9 mouse cellular contexts compared by ENCODE assay signal in genomic region chr3:79542585-79542984, GRCm38 (mm10). TPM values are rescaled to one million over a fixed set of nuclear protein-coding genes. Genes with fewer than 3 reads are reported as not detected.
DNase-seq lines count a peak whose midpoint lies in the region; ATAC-seq and TF ChIP-seq lines count a peak whose summit lies in the region.
"Had no signal": no experiment of that assay in that cellular context is flagged by ENCODE, and none has a peak within 500 bp of the region (broad histone marks: within the 10 kb centered on the region; RNA-seq: fewer than 3 reads in every experiment).

No protein-coding gene starts in this region.

- H3K36me3 ChIP-seq in heart, embryonic 13.5 days: no peaks in the 10 kb centered on the region
- no peaks in the 10 kb centered on the region; the same call in 1 of the 2 replicates for H3K36me3 ChIP-seq in intestine, postnatal 0 days (ENCODE audit: control insufficient read depth, insufficient read depth)
- H3K36me3 ChIP-seq: limb, embryonic 13.5 days had no signal

- intact Hi-C loops in heart, postnatal 36 days (cut with DNase I): no loop called here
- intact Hi-C loops in left cerebral cortex, adult 2 months (cut with DNase I): no loop called here
- intact Hi-C loops in left cerebral cortex, postnatal 4 days (cut with DNase I): no loop called here

- WGBS in heart, embryonic 13.5 days: 24% methylated on average over 6 of the region's 6 CpGs
- WGBS in intestine, postnatal 0 days: 17% methylated on average over 6 of the region's 6 CpGs

- peaks cover 38% of the 10 kb centered on the region for H3K4me1 ChIP-seq in heart, embryonic 13.5 days
- 0 out of 2 replicates have a peak, but pooled peaks cover 5% of the 10 kb centered on the region for H3K4me1 ChIP-seq in intestine, postnatal 0 days (replicated peaks; ENCODE audit: control insufficient read depth, insufficient read depth, low read length)

- H3K27me3 ChIP-seq in heart, embryonic 13.5 days (replicated peaks): no peaks in the 10 kb centered on the region
- H3K27me3 ChIP-seq in intestine, postnatal 0 days (replicated peaks; ENCODE audit: control insufficient read depth, insufficient read depth, low read length): no peaks in the 10 kb centered on the region
- H3K27me3 ChIP-seq: limb, embryonic 13.5 days had no signal

- no peak overlapping the region for H3K27ac ChIP-seq in heart, embryonic 13.5 days (replicated peaks)
- no peak overlapping the region for H3K27ac ChIP-seq in intestine, postnatal 0 days (ENCODE audit: low read depth, low read length)
- no peak overlapping the region for H3K27ac ChIP-seq in left cerebral cortex, adult 2 months
- H3K27ac ChIP-seq: limb, embryonic 13.5 days had no signal

- DNase-seq in heart, postnatal 36 days: no peak
- peak; percentile 81 for DNase-seq in brain, adult 2 months (ENCODE audit: low read depth, low spot score)
- DNase-seq in thymus, adult 18-20 months: no peak
- no peak for DNase-seq in left cerebral cortex, adult 2 months (ENCODE audit: extremely low spot score in 1 of 2, low spot score in 2 of 2)
- DNase-seq in left cerebral cortex, postnatal 4 days: no peak

- no peak overlapping the region for H3K9ac ChIP-seq in heart, embryonic 13.5 days
- H3K9ac ChIP-seq in intestine, postnatal 0 days (ENCODE audit: low read depth, low read length): no peak overlapping the region
- H3K9ac ChIP-seq: limb, embryonic 13.5 days had no signal

- peak overlapping the region; percentile 30; the same call in 1 of the 2 replicates for H3K4me2 ChIP-seq in heart, embryonic 13.5 days
- H3K4me2 ChIP-seq in intestine, postnatal 0 days (replicated peaks; ENCODE audit: low read depth): no peak overlapping the region
- H3K4me2 ChIP-seq: limb, embryonic 13.5 days had no signal

- no peaks in the 10 kb centered on the region for H3K9me3 ChIP-seq in heart, embryonic 13.5 days
- no peaks in the 10 kb centered on the region for H3K9me3 ChIP-seq in intestine, postnatal 0 days (ENCODE audit: control insufficient read depth)
- H3K9me3 ChIP-seq: limb, embryonic 13.5 days had no signal

- no peak for ATAC-seq in heart, embryonic 13.5 days (ENCODE audit: extremely low read depth, insufficient number of reproducible peaks, low FRiP score, low TSS enrichment)
- ATAC-seq in intestine, postnatal 0 days: peak; percentile 92
- peak; percentile 79 for ATAC-seq in megakaryocyte progenitor cell, adult 5-6 weeks (replicated peaks; ENCODE audit: poor library complexity)

- TF ChIP-seq CTCF in intestine, postnatal 0 days (IDR thresholded peaks at IDR 0.05; ENCODE audit: low read depth): peak; percentile 36
- no peak; the same call in none of the 2 replicates for TF ChIP-seq CTCF in left cerebral cortex, adult 2 months (IDR thresholded peaks at IDR 0.05)

- no peak overlapping the region for H3K4me3 ChIP-seq in heart, embryonic 13.5 days
- no peak overlapping the region for H3K4me3 ChIP-seq in intestine, postnatal 0 days (ENCODE audit: low read depth, low read length)
- H3K4me3 ChIP-seq in left cerebral cortex, adult 2 months: no peak overlapping the region
- H3K4me3 ChIP-seq: limb, embryonic 13.5 days had no signal

RNA-seq across cellular contexts. Expression of gene Fnip2, which starts 25.0 kb away (rescaled TPM):
- polyA plus RNA-seq in heart, embryonic 13.5 days (2015; fragmentation: Nextera tagmentation; extraction: Ambion mirVana): 2.2 and 2.5 TPM in 2 replicates
- 10 to 100 TPM; 13.8 to 20.3 TPM for total RNA-seq in heart, postnatal 36 days (2021)
- polyA plus RNA-seq in intestine, postnatal 0 days (2015; fragmentation: Nextera tagmentation; extraction: Ambion mirVana): 3.3 and 3.4 TPM in 2 replicates
- 8.0 and 11.2 TPM in 2 replicates for total RNA-seq in megakaryocyte progenitor cell, adult 5-6 weeks (2015)
- 7.1 and 7.8 TPM in 2 replicates for total RNA-seq in megakaryocyte progenitor cell, adult 5-6 weeks (2017)
- total RNA-seq in left cerebral cortex, adult 2 months (2021): 10 to 100 TPM; 17.7 to 20.2 TPM
- total RNA-seq in left cerebral cortex, postnatal 4 days (2021): 10 to 100 TPM; 42.9 to 46.9 TPM

RNA-seq across cellular contexts. Expression of gene Ppid, which starts 48.6 kb away (rescaled TPM):
- polyA plus RNA-seq in heart, embryonic 13.5 days (2015; fragmentation: Nextera tagmentation; extraction: Ambion mirVana): 98.8 and 111 TPM in 2 replicates
- 10 to 100 TPM; 37.6 to 39.4 TPM for total RNA-seq in heart, postnatal 36 days (2021)
- polyA plus RNA-seq in intestine, postnatal 0 days (2015; fragmentation: Nextera tagmentation; extraction: Ambion mirVana): 28.7 and 30.7 TPM in 2 replicates
- total RNA-seq in megakaryocyte progenitor cell, adult 5-6 weeks (2015): 216 and 234 TPM in 2 replicates
- total RNA-seq in megakaryocyte progenitor cell, adult 5-6 weeks (2017): 271 and 360 TPM in 2 replicates
- total RNA-seq in left cerebral cortex, adult 2 months (2021): 10 to 100 TPM; 67.2 to 73.7 TPM
- total RNA-seq in left cerebral cortex, postnatal 4 days (2021): 10 to 100 TPM; 75.0 to 78.1 TPM
